Mouse (Mus musculus): Measurements from ENCODE around the gene Ankrd13d. TPM values are rescaled to one million over a fixed set of nuclear protein-coding genes. Genes with fewer than 3 reads are reported as not detected.

Gene Ankrd13d
- polyA plus RNA-seq, 1 experiment: 2.2 TPM

DNA sequence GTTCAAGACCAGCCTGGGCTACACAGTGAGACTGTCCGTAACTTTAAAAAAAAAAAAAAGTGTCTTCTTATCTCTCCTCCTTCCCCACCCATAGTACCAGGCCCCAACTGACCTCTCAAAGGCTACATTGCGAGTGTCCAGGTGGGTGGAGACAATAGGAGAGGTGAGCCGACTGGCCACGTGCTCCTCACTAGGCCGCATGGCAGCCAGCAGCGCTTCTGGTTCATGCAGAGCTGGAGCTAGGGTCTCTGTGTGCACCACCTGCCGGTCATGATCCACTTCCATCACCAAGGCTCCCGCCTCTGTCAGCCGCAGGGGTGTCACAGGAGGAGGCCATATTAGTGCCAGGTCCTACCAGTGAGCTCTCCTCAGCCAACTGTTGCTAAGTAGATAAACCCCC, 2.5 kb downstream of the Ankrd13d start:
- Histone ChIP-seq H3K79me3 (ENCODE audit: low read depth) (no peaks in the 10 kb centered on the region), H3K36me3 (ENCODE audit: control insufficient read depth, insufficient read depth) (no peaks in the 10 kb centered on the region), H3K79me2 (ENCODE audit: control insufficient read depth, insufficient read depth) (no peaks in the 10 kb centered on the region), H3K4me3 (ENCODE audit: insufficient read depth, poor library complexity, severe bottlenecking) (no peak overlapping the region), H3ac (ENCODE audit: control insufficient read depth, insufficient read length, low read depth) (no peak overlapping the region), H3K27me3 (ENCODE audit: control insufficient read depth, insufficient read depth, insufficient read length) (no peaks in the 10 kb centered on the region)
- no peak for TF ChIP-seq MYOD1 (IDR thresholded peaks at IDR 0.05; ENCODE audit: control insufficient read depth, insufficient read length, low read depth)
- no peak for TF ChIP-seq MYOG (IDR thresholded peaks at IDR 0.05; ENCODE audit: control insufficient read depth, extremely low read depth, insufficient read length)
- TF ChIP-seq CTCF (IDR thresholded peaks at IDR 0.05; ENCODE audit: control insufficient read depth, insufficient read depth, insufficient read length): no peak
- no peak for TF ChIP-seq FOSL1 (IDR thresholded peaks at IDR 0.05; ENCODE audit: insufficient read depth, low read length, poor library complexity, severe bottlenecking)
- no peak for TF ChIP-seq CEBPB (IDR thresholded peaks at IDR 0.05; ENCODE audit: low read depth)
- TF ChIP-seq MAX (IDR thresholded peaks at IDR 0.05): no peak
- TF ChIP-seq USF1 (IDR thresholded peaks at IDR 0.05; ENCODE audit: low read depth): no peak

GRCm38 (mm10) chr19:4279487-4279886, 3.5 kb downstream of the Ankrd13d start:
- no peak overlapping the region for H3K4me3 ChIP-seq (ENCODE audit: insufficient read depth, poor library complexity, severe bottlenecking)
- no peaks in the 10 kb centered on the region for H3K79me2 ChIP-seq (ENCODE audit: control insufficient read depth, insufficient read depth)
- no peaks in the 10 kb centered on the region for H3K79me3 ChIP-seq (ENCODE audit: low read depth)
- no peak for TF ChIP-seq MAX (IDR thresholded peaks at IDR 0.05)
- no peak for TF ChIP-seq CTCF (IDR thresholded peaks at IDR 0.05; ENCODE audit: control insufficient read depth, insufficient read depth, insufficient read length)
- TF ChIP-seq USF1 (IDR thresholded peaks at IDR 0.05; ENCODE audit: low read depth): no peak
- TF ChIP-seq MYOG (IDR thresholded peaks at IDR 0.05; ENCODE audit: control insufficient read depth, extremely low read depth, insufficient read length): no peak
- H3ac ChIP-seq (ENCODE audit: control insufficient read depth, insufficient read length, low read depth): no peak overlapping the region
- H3K27me3 ChIP-seq (ENCODE audit: control insufficient read depth, insufficient read depth, insufficient read length): no peaks in the 10 kb centered on the region
- no peaks in the 10 kb centered on the region for H3K36me3 ChIP-seq (ENCODE audit: control insufficient read depth, insufficient read depth)

DNA sequence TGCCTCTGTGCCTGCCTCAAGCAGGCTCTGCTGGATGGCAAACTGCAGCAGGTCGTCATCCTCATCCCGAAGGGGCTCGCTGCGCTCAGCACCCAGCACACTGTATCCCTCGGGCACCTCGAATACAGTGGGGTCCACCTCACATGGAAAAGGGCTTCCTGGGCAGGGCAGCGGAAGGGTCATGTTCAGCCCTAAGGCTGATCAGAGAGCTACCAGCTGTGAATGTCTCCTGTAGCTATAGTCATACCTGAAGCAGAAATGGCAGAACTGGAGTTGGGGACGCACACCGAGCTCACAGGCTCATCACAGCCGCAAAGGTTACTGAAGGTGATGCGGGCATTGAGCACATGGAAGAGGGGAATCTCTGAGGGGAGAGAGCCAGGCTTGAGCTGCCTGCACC, 12.0 kb downstream of the Ankrd13d start:
- Histone ChIP-seq H3K4me3 (ENCODE audit: insufficient read depth, poor library complexity, severe bottlenecking) (no peak overlapping the region), H3ac (ENCODE audit: control insufficient read depth, insufficient read length, low read depth) (no peak overlapping the region), H3K36me3 (ENCODE audit: control insufficient read depth, insufficient read depth) (no peaks in the 10 kb centered on the region), H3K79me2 (ENCODE audit: control insufficient read depth, insufficient read depth) (no peaks in the 10 kb centered on the region), H3K79me3 (ENCODE audit: low read depth) (no peaks in the 10 kb centered on the region), H3K27me3 (ENCODE audit: control insufficient read depth, insufficient read depth, insufficient read length) (no peaks in the 10 kb centered on the region)
- no peak for TF ChIP-seq CTCF (IDR thresholded peaks at IDR 0.05; ENCODE audit: control insufficient read depth, insufficient read depth, insufficient read length)
- TF ChIP-seq MYOG (IDR thresholded peaks at IDR 0.05; ENCODE audit: control insufficient read depth, extremely low read depth, insufficient read length): no peak
- TF ChIP-seq CEBPB (IDR thresholded peaks at IDR 0.05; ENCODE audit: low read depth): no peak
- TF ChIP-seq USF1 (IDR thresholded peaks at IDR 0.05; ENCODE audit: low read depth): no peak
- no peak for TF ChIP-seq FOSL1 (IDR thresholded peaks at IDR 0.05; ENCODE audit: insufficient read depth, low read length, poor library complexity, severe bottlenecking)
- TF ChIP-seq MAX (IDR thresholded peaks at IDR 0.05): no peak
- no peak for TF ChIP-seq MYOD1 (IDR thresholded peaks at IDR 0.05; ENCODE audit: control insufficient read depth, insufficient read length, low read depth)

DNA sequence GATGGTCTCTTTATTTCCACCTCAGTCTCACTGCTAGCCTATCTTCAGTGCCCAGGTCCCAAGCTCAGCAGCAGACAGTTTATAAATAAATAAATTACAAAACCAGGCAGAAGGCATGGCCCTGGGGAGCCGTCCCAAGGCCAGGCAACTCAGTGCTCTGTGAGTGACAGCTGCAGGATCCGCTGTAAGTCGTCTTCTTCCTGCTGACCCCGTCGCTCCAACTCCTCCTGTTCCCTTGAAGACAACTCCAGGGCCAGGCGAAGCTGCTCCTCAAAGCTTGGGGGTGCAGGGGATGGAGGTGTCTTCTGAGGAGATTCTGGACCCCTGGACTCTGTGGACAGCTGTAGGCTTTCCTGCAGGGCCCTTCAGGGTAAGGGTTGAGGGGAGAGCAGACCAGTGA, 12.8 kb downstream of the Ankrd13d start:
- Histone ChIP-seq H3K79me3 (ENCODE audit: low read depth) (no peaks in the 10 kb centered on the region), H3K4me3 (ENCODE audit: insufficient read depth, poor library complexity, severe bottlenecking) (no peak overlapping the region), H3K27me3 (ENCODE audit: control insufficient read depth, insufficient read depth, insufficient read length) (no peaks in the 10 kb centered on the region), H3ac (ENCODE audit: control insufficient read depth, insufficient read length, low read depth) (no peak overlapping the region), H3K79me2 (ENCODE audit: control insufficient read depth, insufficient read depth) (no peaks in the 10 kb centered on the region), H3K36me3 (ENCODE audit: control insufficient read depth, insufficient read depth) (no peaks in the 10 kb centered on the region)
- TF ChIP-seq CEBPB (IDR thresholded peaks at IDR 0.05; ENCODE audit: low read depth) (no peak), MYOG (IDR thresholded peaks at IDR 0.05; ENCODE audit: control insufficient read depth, extremely low read depth, insufficient read length) (no peak), FOSL1 (IDR thresholded peaks at IDR 0.05; ENCODE audit: insufficient read depth, low read length, poor library complexity, severe bottlenecking) (no peak), MYOD1 (IDR thresholded peaks at IDR 0.05; ENCODE audit: control insufficient read depth, insufficient read length, low read depth) (no peak), CTCF (IDR thresholded peaks at IDR 0.05; ENCODE audit: control insufficient read depth, insufficient read depth, insufficient read length) (no peak), USF1 (IDR thresholded peaks at IDR 0.05; ENCODE audit: low read depth) (no peak), MAX (IDR thresholded peaks at IDR 0.05) (no peak)

DNA sequence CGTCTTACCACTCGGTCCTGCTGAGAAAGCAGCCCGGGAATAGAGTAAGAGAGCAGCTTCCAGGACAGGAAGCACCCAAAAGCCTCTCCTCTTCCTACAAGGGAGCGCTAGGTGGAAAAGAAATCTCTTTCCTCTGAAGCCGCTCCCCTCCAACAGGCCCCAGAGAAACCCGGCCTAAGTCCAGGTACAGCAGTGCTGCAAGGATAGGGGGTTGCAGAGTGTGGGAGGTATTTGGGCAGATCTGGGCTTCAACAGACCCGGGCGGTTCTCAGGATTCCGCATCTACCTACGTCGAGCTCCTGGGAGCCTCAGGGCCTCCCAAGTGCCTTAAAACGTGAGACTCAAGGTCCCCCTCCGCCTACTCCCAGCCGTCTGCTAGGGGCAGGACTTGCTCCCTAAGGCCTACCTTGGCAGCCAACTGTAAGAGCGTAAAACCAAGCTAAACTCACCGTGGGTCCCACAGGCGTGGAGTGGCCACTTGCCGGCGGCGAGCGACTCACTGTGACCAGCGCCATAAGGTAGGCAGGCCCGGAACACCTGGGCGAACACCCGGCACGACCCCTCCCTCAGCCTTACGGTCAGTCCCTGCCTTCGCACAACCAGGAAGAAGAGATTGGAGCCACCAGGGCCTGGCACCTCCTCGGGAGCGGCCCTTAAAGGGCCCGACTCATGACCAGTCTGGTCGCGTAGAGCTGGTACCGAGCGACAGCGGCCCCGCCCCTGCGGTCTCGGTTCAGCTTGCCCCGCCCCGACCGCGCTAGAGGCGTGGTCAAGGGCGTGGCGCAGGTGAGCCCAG, 14.2 kb downstream of the Ankrd13d start, which contains the start of gene Ssh3:
TSS of gene Ssh3 (minus strand) at position 615 of the 796 bp plus-strand sequence.
- Histone ChIP-seq H3K4me3 (ENCODE audit: insufficient read depth, poor library complexity, severe bottlenecking) (no peak within 1 kb of the TSS), H3K79me3 (ENCODE audit: low read depth) (no peaks in the 10 kb centered on the region), H3K79me2 (ENCODE audit: control insufficient read depth, insufficient read depth) (no peaks in the 10 kb centered on the region), H3ac (ENCODE audit: control insufficient read depth, insufficient read length, low read depth) (no peak within 1 kb of the TSS), H3K36me3 (ENCODE audit: control insufficient read depth, insufficient read depth) (no peaks in the 10 kb centered on the region), H3K27me3 (ENCODE audit: control insufficient read depth, insufficient read depth, insufficient read length) (no peaks in the 10 kb centered on the region)
- TF ChIP-seq CTCF (IDR thresholded peaks at IDR 0.05; ENCODE audit: control insufficient read depth, insufficient read depth, insufficient read length): no peak
- no peak for TF ChIP-seq USF1 (IDR thresholded peaks at IDR 0.05; ENCODE audit: low read depth)
- no peak for TF ChIP-seq MYOD1 (IDR thresholded peaks at IDR 0.05; ENCODE audit: control insufficient read depth, insufficient read length, low read depth)
- TF ChIP-seq CEBPB (IDR thresholded peaks at IDR 0.05; ENCODE audit: low read depth): no peak
- TF ChIP-seq MAX (IDR thresholded peaks at IDR 0.05): no peak
- TF ChIP-seq FOSL1 (IDR thresholded peaks at IDR 0.05; ENCODE audit: insufficient read depth, low read length, poor library complexity, severe bottlenecking): no peak
- TF ChIP-seq MYOG (IDR thresholded peaks at IDR 0.05; ENCODE audit: control insufficient read depth, extremely low read depth, insufficient read length): no peak

All from C2C12 (cell line).